Mouse (Mus musculus) midbrain, postnatal 0 days (tissue): ENCODE measurements around the gene Adgrl3. TPM values are rescaled to one million over a fixed set of nuclear protein-coding genes. Genes with fewer than 3 reads are reported as not detected.

Experiments used
- ATAC-seq: fragments of 200-750 bp; cut with Nextera tagmentation; 2 replicates; pipeline ENCODE4 v1.8.0; 2017; ENCODE audit warnings: moderate number of reproducible peaks, mild to moderate bottlenecking, moderate TSS enrichment, moderate library complexity; ENCODE audit not compliant: low FRiP score
- DNase-seq: peaks from one replicate; pipeline ENCODE4 v3.0.0-alpha.2; 2015; ENCODE audit warnings: low spot score
- H3K27ac ChIP-seq: fragments of 300-500 bp; sonication (generic); 2 replicates; pipeline ENCODE4 v1.5.1; 2014; ENCODE audit warnings: low read depth, mild to moderate bottlenecking, low read length, mixed read lengths
- H3K27me3 ChIP-seq: fragments of 300-500 bp; sonication (generic); 2 replicates; pipeline ENCODE4 v1.6.1; 2014; ENCODE audit warnings: low read length, control low read depth, mixed read lengths; ENCODE audit not compliant: insufficient read depth
- H3K36me3 ChIP-seq: fragments of 300-500 bp; sonication (generic); 2 replicates; pipeline ENCODE4 v1.6.1; 2014; ENCODE audit warnings: low read length, control low read depth, mixed read lengths; ENCODE audit not compliant: insufficient read depth
- H3K4me1 ChIP-seq: fragments of 300-500 bp; sonication (generic); 2 replicates; pipeline ENCODE4 v1.6.1; 2014; ENCODE audit warnings: mild to moderate bottlenecking, control low read depth, antibody characterized with exemption, low read length, mixed read lengths; ENCODE audit not compliant: insufficient read depth
- H3K4me2 ChIP-seq: fragments of 300-500 bp; sonication (generic); 2 replicates; pipeline ENCODE4 v1.6.1; 2014; ENCODE audit warnings: low read depth, mild to moderate bottlenecking, low read length, mixed read lengths; ENCODE audit not compliant: poor library complexity, severe bottlenecking
- H3K4me3 ChIP-seq: fragments of 300-500 bp; sonication (generic); 2 replicates; pipeline ENCODE4 v1.5.1; 2014; ENCODE audit warnings: low read depth, mild to moderate bottlenecking, low read length, moderate library complexity
- H3K9ac ChIP-seq: fragments of 300-500 bp; sonication (generic); replicated peaks from 2 replicates; pipeline ENCODE4 v1.6.1; 2014; ENCODE audit warnings: mild to moderate bottlenecking, low read length, moderate library complexity, mixed read lengths; ENCODE audit not compliant: poor library complexity, severe bottlenecking
- H3K9me3 ChIP-seq: fragments of 300-500 bp; sonication (generic); 2 replicates; pipeline ENCODE4 v1.6.1; 2016; ENCODE audit warnings: low read length, control low read depth
- CTCF ChIP-seq: IDR thresholded peaks from 2 replicates; pipeline ENCODE4 v1.5.1; 2016; ENCODE audit warnings: antibody characterized with exemption, mild to moderate bottlenecking
- WGBS: fragments of 180-500 bp; shearing (Covaris S2); extraction: QIAGEN DNeasy Blood & Tissue Kit; methylation state at CpG from one replicate; pipeline ENCODE4 v1.1.7; 2014; 5-methylcytosine and 5-hydroxymethylcytosine counted together
- polyA plus RNA-seq: library from polyadenylated mRNA; unstranded; fragments of >200 nt; fragmentation: Nextera tagmentation; extraction: Ambion mirVana; gene quantifications from 2 replicates; pipeline ENCODE4 v1.2.1, GENCODE M21; 2015
- total RNA-seq: library from RNA; depleted of rRNA; stranded (reverse); fragments of >200 nt; gene quantifications from 2 replicates; pipeline ENCODE4 v1.2.3, GENCODE M21; 2014

The Adgrl3 gene
- total and polyA plus RNA-seq, 2 experiments from 2014 or later: 57.2 to 338 TPM

GRCm38 (mm10) chr5:81022306-81023071 is 2.6 kb downstream of the Adgrl3 start:
- peak overlapping the region; percentile 68 for H3K4me2 ChIP-seq
- H3K9ac ChIP-seq: peak overlapping the region; percentile 83
- no peaks in the 10 kb centered on the region for H3K36me3 ChIP-seq
- no peaks in the 10 kb centered on the region for H3K9me3 ChIP-seq
- TF ChIP-seq CTCF: 0 out of 2 replicates have a peak, but pooled peaks have one; percentile 17
- peak overlapping the region; percentile 99 for H3K27ac ChIP-seq
- peak; percentile 47 for DNase-seq
- H3K4me1 ChIP-seq: peaks cover 11% of the 10 kb centered on the region
- under 1% methylated on average over 24 of the region's 24 CpGs for WGBS
- peak overlapping the region; percentile 86 for H3K4me3 ChIP-seq
- no peak for ATAC-seq
- no peaks in the 10 kb centered on the region for H3K27me3 ChIP-seq

DNA sequence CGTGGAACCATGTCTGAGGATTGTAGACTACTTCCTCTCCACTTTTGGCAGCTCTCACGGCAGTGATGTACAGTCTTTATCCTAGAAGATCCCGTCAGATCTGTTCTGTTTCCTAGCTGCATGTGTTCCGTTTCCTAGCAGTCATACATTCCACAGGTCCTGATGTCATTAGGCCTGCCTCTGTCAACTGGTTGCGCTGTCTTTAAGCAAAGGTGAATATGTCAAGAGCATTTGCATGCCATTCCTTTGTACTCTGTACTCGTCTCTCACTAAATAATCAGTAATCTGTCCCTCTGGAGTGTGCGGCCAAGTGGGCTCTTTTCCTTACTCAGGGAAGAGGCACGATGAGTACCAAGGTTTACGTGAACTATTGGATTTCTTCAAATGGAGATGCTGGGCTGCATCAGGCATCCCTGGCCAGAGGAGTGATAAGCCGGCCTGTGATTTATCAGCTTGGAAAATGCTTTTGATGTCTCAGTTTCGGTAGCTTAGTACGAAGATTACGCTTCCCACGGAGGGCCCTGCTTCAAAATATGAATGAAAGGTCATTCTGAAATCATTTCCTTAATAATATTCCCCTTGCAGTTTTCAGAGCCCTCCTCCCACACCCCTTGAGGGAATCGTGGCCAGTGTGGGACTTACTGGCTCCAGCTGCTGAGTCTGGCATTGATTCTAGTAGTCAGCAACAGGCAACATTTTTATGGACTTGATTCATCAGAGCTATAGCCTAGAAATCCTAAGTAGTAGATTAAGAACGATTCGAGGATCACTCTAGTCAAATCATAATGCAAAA is 4.2 kb downstream of the Adgrl3 start:
- Histone ChIP-seq H3K27me3 (no peaks in the 10 kb centered on the region), H3K9ac (peak overlapping the region; percentile 9), H3K4me1 (peaks cover 11% of the 10 kb centered on the region), H3K36me3 (no peaks in the 10 kb centered on the region), H3K4me3 (peak overlapping the region; percentile 86), H3K27ac (no peak overlapping the region), H3K9me3 (no peaks in the 10 kb centered on the region), H3K4me2 (peak overlapping the region; percentile 68)
- WGBS: 18% methylated on average over 17 of the region's 17 CpGs
- no peak for TF ChIP-seq CTCF
- DNase-seq (peak; percentile 44), ATAC-seq (no peak)

DNA sequence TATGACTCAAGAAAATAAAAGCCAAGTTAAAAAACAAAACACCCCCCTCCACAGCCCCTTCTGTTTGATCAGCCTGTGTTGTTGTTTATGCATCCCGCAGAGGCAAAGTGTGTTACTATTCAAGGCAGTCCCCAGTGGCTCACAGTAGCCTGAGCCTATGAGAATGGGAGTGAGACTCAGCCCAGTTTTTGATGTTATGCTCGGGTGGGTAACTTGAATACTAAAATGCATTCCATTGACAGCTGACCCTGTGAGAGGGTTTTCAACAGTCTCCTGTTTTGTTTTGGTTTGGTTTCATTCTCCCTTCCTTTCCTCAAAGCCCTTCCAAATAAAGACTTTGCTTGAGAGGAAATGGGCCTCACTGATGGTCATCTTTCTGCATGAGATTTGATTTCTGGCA is 8.9 kb downstream of the Adgrl3 start:
- WGBS: 16% methylated on average over 2 of the region's 2 CpGs
- H3K4me2 ChIP-seq: no peak overlapping the region
- H3K4me1 ChIP-seq: peaks cover 15% of the 10 kb centered on the region
- no peak overlapping the region for H3K9ac ChIP-seq
- ATAC-seq (peak; percentile 69; the same call in 1 of the 2 replicates), DNase-seq (peak; percentile 78)
- no peaks in the 10 kb centered on the region for H3K36me3 ChIP-seq
- no peak overlapping the region for H3K4me3 ChIP-seq
- no peaks in the 10 kb centered on the region for H3K27me3 ChIP-seq
- H3K27ac ChIP-seq: no peak overlapping the region
- TF ChIP-seq CTCF: no peak
- no peaks in the 10 kb centered on the region for H3K9me3 ChIP-seq

GRCm38 (mm10) chr5:81037091-81037490 is 17.2 kb downstream of the Adgrl3 start:
- ATAC-seq (no peak), DNase-seq (no peak)
- no peaks in the 10 kb centered on the region for H3K9me3 ChIP-seq
- H3K9ac ChIP-seq: no peak overlapping the region
- no peak for TF ChIP-seq CTCF
- no peak overlapping the region for H3K4me2 ChIP-seq
- H3K27ac ChIP-seq: no peak overlapping the region
- 0 out of 2 replicates have a peak, but pooled peaks cover 3% of the 10 kb centered on the region for H3K4me1 ChIP-seq
- no peaks in the 10 kb centered on the region for H3K36me3 ChIP-seq
- no peak overlapping the region for H3K4me3 ChIP-seq
- no peaks in the 10 kb centered on the region for H3K27me3 ChIP-seq

GRCm38 (mm10) chr5:81043875-81044274 is 23.9 kb downstream of the Adgrl3 start:
- H3K4me1 ChIP-seq: 0 out of 2 replicates have a peak, but pooled peaks cover 3% of the 10 kb centered on the region
- no peaks in the 10 kb centered on the region for H3K9me3 ChIP-seq
- H3K27me3 ChIP-seq: no peaks in the 10 kb centered on the region
- ATAC-seq (no peak), DNase-seq (no peak)
- H3K9ac ChIP-seq: no peak overlapping the region
- TF ChIP-seq CTCF: no peak
- H3K27ac ChIP-seq: no peak overlapping the region
- H3K4me3 ChIP-seq: no peak overlapping the region
- H3K4me2 ChIP-seq: no peak overlapping the region
- no peaks in the 10 kb centered on the region for H3K36me3 ChIP-seq

GRCm38 (mm10) chr5:81046128-81046527 is 26.2 kb downstream of the Adgrl3 start:
- ATAC-seq (no peak), DNase-seq (no peak)
- no peaks in the 10 kb centered on the region for H3K27me3 ChIP-seq
- no peak overlapping the region for H3K9ac ChIP-seq
- H3K4me3 ChIP-seq: no peak overlapping the region
- no peak overlapping the region for H3K4me2 ChIP-seq
- no peaks in the 10 kb centered on the region for H3K9me3 ChIP-seq
- WGBS: 76% methylated on average over 4 of the region's 4 CpGs
- H3K27ac ChIP-seq: no peak overlapping the region
- H3K4me1 ChIP-seq: no peaks in the 10 kb centered on the region
- TF ChIP-seq CTCF: no peak
- no peaks in the 10 kb centered on the region for H3K36me3 ChIP-seq
